In genomic region chr1:80224839-80225412, GRCm38 (mm10) we compare ENCODE assay signal across 11 mouse cellular contexts. TPM values are rescaled to one million over a fixed set of nuclear protein-coding genes. Genes with fewer than 3 reads are reported as not detected.
DNase-seq lines count a peak whose midpoint lies in the region; ATAC-seq lines count a peak whose summit lies in the region.
"Had no signal": no experiment of that assay in that cellular context is flagged by ENCODE, and none has a peak within 500 bp of the region (broad histone marks: within the 10 kb centered on the region; RNA-seq: fewer than 3 reads in every experiment).

No protein-coding gene starts in this region.

- intact Hi-C loops in left cerebral cortex, postnatal 36 days (cut with DNase I) = no loop called here

- no peaks in the 10 kb centered on the region for H3K36me3 ChIP-seq in embryonic facial prominence, embryonic 14.5 days (ENCODE audit: control insufficient read depth, insufficient read depth, low read length)

- no peaks in the 10 kb centered on the region; the same call in 1 of the 2 replicates for H3K4me1 ChIP-seq in embryonic facial prominence, embryonic 14.5 days (ENCODE audit: control insufficient read depth, insufficient read depth, low read length)

- peak; percentile 67 for ATAC-seq in embryonic facial prominence, embryonic 14.5 days (ENCODE audit: low read depth)

- DNase-seq in gastrocnemius, adult 18-20 months (ENCODE audit: low spot score) = peak; percentile 47
- no peak for DNase-seq in gastrocnemius, postnatal 4 days (ENCODE audit: low spot score in 2 of 2)
- DNase-seq in layer of hippocampus, postnatal 10 days (ENCODE audit: low spot score in 2 of 2) = peak; percentile 19 to 29
- DNase-seq in layer of hippocampus, adult 8-10 months (ENCODE audit: low spot score in 2 of 2) = no peak
- peak; percentile 72 for DNase-seq in embryonic facial prominence, embryonic 14.5 days (ENCODE audit: low spot score)
- DNase-seq in retina, postnatal 1 day = peak; percentile 56
- DNase-seq in right cerebral cortex, postnatal 14 days = no peak
- DNase-seq in left cerebral cortex, postnatal 36 days (ENCODE audit: low spot score in 2 of 2) = no peak
- DNase-seq: kidney, adult 2 months; liver had no signal

- H3K4me2 ChIP-seq in embryonic facial prominence, embryonic 14.5 days (ENCODE audit: low read depth, low read length) = no peak overlapping the region

- H3K27ac ChIP-seq in embryonic facial prominence, embryonic 14.5 days (replicated peaks; ENCODE audit: low read depth, low read length) = no peak overlapping the region

- no peak overlapping the region for H3K4me3 ChIP-seq in embryonic facial prominence, embryonic 14.5 days (ENCODE audit: low read depth, low read length)

- H3K9ac ChIP-seq in embryonic facial prominence, embryonic 14.5 days (ENCODE audit: low read depth, low read length) = no peak overlapping the region

- WGBS in embryonic facial prominence, embryonic 14.5 days = 43% methylated on average over 3 of the region's 3 CpGs

- H3K27me3 ChIP-seq in embryonic facial prominence, embryonic 14.5 days (replicated peaks; ENCODE audit: control insufficient read depth, insufficient read depth, low read length) = no peaks in the 10 kb centered on the region
- H3K27me3 ChIP-seq: CH12.LX had no signal

- H3K9me3 ChIP-seq in embryonic facial prominence, embryonic 14.5 days (ENCODE audit: control insufficient read depth, low read length) = no peaks in the 10 kb centered on the region

RNA-seq across cellular contexts. Expression of gene Fam124b, which starts 6.7 kb away (rescaled TPM):
- 1 to 10 TPM in 1 of 2 experiments, under 1 TPM in 1; 0.84 to 1.1 TPM for total RNA-seq in gastrocnemius, adult 18-20 months (2021)
- 1 to 10 TPM; 2.6 to 2.7 TPM for total RNA-seq in gastrocnemius, postnatal 4 days (2021)
- total RNA-seq in layer of hippocampus, postnatal 10 days (2021) = 1 to 10 TPM; 1.2 to 1.5 TPM
- under 1 TPM in 1 of 4 experiments, not detected in 3; 0.11 TPM for total RNA-seq in layer of hippocampus, adult 8-10 months (2022)
- polyA plus RNA-seq in embryonic facial prominence, embryonic 14.5 days (2014; fragmentation: Nextera tagmentation; extraction: Ambion mirVana) = 1.1 and 1.4 TPM in 2 replicates
- under 1 TPM in 1 of 2 experiments, not detected in 1; 0.36 TPM for total RNA-seq in left cerebral cortex, postnatal 36 days (2021)

Comparison
In these comparisons a context has a peak if more than half of its experiments do, and no peak if none do; other contexts are left out.
1. DNase-seq: peak in gastrocnemius, adult 18-20 months (single experiment), layer of hippocampus, postnatal 10 days (2 of 2), embryonic facial prominence, embryonic 14.5 days (single experiment) and retina, postnatal 1 day (single experiment); none in gastrocnemius, postnatal 4 days (0 of 2), layer of hippocampus, adult 8-10 months (0 of 2), right cerebral cortex, postnatal 14 days (single experiment) and left cerebral cortex, postnatal 36 days (0 of 2).